Mouse (Mus musculus) bone marrow macrophage, adult 2 months (primary cell): ENCODE data around the gene Pcbp4.

Source experiments
- CTCF ChIP-seq: IDR thresholded peaks from 2 replicates; pipeline ENCODE4 v1.5.1; 2012; ENCODE audit warnings: low read depth, mild to moderate bottlenecking, low read length, moderate library complexity
- POLR2A ChIP-seq: IDR thresholded peaks from 2 replicates; pipeline ENCODE4 v1.6.1; 2012; ENCODE audit warnings: mild to moderate bottlenecking, low read depth, low read length, borderline replicate concordance

DNA sequence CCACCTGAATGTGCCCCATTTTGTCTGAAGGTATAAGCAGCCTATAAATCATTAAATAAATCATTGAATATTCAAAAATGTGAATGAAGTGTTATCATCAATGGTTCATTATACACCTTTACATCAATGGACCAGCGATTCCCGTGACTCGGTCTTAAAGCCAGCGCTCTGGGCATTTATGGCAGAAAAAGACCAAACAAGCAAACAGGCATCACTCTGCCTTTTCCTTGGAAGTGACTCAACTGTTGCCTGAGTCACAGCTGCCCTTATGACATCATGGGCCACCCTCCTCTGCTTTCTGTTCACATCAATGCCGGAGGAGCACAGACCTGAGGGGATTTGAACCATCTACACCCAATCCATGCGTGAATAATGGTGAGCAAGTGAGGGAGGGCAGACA lies 46.6 kb downstream of the Pcbp4 start, which contains the start of gene Iqcf1:
- no peak for TF ChIP-seq POLR2A
- no peak for TF ChIP-seq CTCF
